Mouse (Mus musculus) liver, embryonic 12.5 days (tissue): ENCODE measurements at regions not wholly inside any gene's neighbourhood (a gene's known extent, or its start where the extent isn't known, plus 50 kb on each side); places are given as distances from the start of the nearest gene placed in this dataset.

Source experiments
- ATAC-seq: fragments of 200-750 bp; cut with Nextera tagmentation; 2 replicates; pipeline ENCODE4 v1.8.0; 2017; ENCODE audit warnings: moderate number of reproducible peaks, mild to moderate bottlenecking, moderate library complexity
- H3K27ac ChIP-seq: fragments of 300-500 bp; sonication (generic); 2 replicates; pipeline ENCODE4 v1.5.1; 2016; ENCODE audit warnings: mild to moderate bottlenecking
- H3K27me3 ChIP-seq: fragments of 300-500 bp; sonication (generic); replicated peaks from 2 replicates; pipeline ENCODE4 v1.6.1; 2016; ENCODE audit warnings: mild to moderate bottlenecking, moderate library complexity
- H3K36me3 ChIP-seq: fragments of 300-500 bp; sonication (generic); 2 replicates; pipeline ENCODE4 v1.6.1; 2016; ENCODE audit warnings: mild to moderate bottlenecking, moderate library complexity
- H3K4me1 ChIP-seq: fragments of 300-500 bp; sonication (generic); 2 replicates; pipeline ENCODE4 v1.6.1; 2016
- H3K4me2 ChIP-seq: fragments of 300-500 bp; sonication (generic); 2 replicates; pipeline ENCODE4 v1.6.1; 2016; ENCODE audit warnings: mild to moderate bottlenecking, moderate library complexity
- H3K4me3 ChIP-seq: fragments of 300-500 bp; sonication (generic); 2 replicates; pipeline ENCODE4 v1.5.1; 2016; ENCODE audit warnings: mild to moderate bottlenecking, moderate library complexity
- H3K9ac ChIP-seq: fragments of 300-500 bp; sonication (generic); 2 replicates; pipeline ENCODE4 v1.6.1; 2016; ENCODE audit warnings: mild to moderate bottlenecking, moderate library complexity
- H3K9me3 ChIP-seq: fragments of 300-500 bp; sonication (generic); replicated peaks from 2 replicates; pipeline ENCODE4 v1.6.1; 2016; ENCODE audit warnings: mild to moderate bottlenecking, moderate library complexity
- WGBS: fragments of 180-500 bp; shearing (Covaris S2); methylation state at CpG from one replicate; pipeline ENCODE4 v1.1.7; 2016; ENCODE audit not compliant: insufficient replicate concordance; 5-methylcytosine and 5-hydroxymethylcytosine counted together

DNA sequence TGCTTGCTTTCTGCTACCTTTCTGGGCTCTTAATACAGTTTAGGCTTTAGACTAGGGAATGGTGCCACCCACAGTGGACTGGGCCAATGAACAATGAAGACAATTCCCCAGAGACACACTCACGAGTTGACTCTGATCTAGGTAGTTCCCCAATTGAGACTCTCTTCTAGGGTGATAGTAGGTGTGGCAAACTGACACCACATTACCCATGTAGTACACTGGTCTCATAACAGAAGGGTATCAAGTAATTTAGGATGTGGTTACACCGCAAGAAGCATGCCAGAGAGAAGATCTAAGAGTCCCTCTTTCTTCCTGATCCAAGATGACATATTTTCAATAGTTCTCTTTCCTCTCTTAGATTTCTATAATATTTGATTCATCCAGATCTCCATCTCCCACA lies 182.6 kb upstream of the Eef2kmt start:
- Histone ChIP-seq H3K27me3 (no peaks in the 10 kb centered on the region), H3K9ac (no peak overlapping the region), H3K27ac (no peak overlapping the region), H3K4me1 (no peaks in the 10 kb centered on the region), H3K4me3 (no peak overlapping the region), H3K36me3 (no peaks in the 10 kb centered on the region), H3K4me2 (no peak overlapping the region), H3K9me3 (no peaks in the 10 kb centered on the region)
- no peak for ATAC-seq
- WGBS = 61% methylated on average over 2 of the region's 2 CpGs

DNA sequence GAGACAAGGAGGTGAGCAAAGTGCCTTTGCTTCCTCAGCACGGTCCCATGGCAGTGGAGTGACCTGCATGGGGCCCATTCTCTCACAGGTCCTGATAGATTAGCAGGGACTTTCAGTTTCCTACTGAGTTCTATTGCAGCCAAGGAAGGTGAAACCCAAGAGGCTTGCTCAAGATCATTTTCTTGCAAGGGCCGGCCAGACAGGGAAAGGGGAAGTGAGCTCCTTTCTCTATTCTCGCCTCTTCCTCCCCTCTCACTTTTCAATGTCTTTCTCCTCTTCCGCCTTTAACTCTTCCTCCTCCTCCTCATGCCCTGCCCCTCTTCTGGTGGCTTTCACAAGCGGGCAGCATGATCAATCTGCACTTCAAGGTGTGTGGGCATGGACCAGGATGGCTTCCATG lies 175.9 kb upstream of the Eef2kmt start:
- no peak overlapping the region for H3K4me3 ChIP-seq
- no peak overlapping the region for H3K9ac ChIP-seq
- no peak overlapping the region for H3K4me2 ChIP-seq
- no peaks in the 10 kb centered on the region for H3K36me3 ChIP-seq
- WGBS = 13% methylated on average over 5 of the region's 5 CpGs
- H3K27ac ChIP-seq = no peak overlapping the region
- H3K4me1 ChIP-seq = no peaks in the 10 kb centered on the region
- no peak for ATAC-seq
- H3K9me3 ChIP-seq = no peaks in the 10 kb centered on the region
- H3K27me3 ChIP-seq = no peaks in the 10 kb centered on the region

- H3K27ac ChIP-seq = no peak overlapping the region
- no peaks in the 10 kb centered on the region for H3K4me1 ChIP-seq
- no peak for ATAC-seq
- H3K9me3 ChIP-seq = no peaks in the 10 kb centered on the region
- H3K36me3 ChIP-seq = no peaks in the 10 kb centered on the region
- no peak overlapping the region for H3K4me2 ChIP-seq
- H3K4me3 ChIP-seq = no peak overlapping the region
- no peaks in the 10 kb centered on the region for H3K27me3 ChIP-seq
- WGBS = 52% methylated on average over 3 of the region's 3 CpGs
- H3K9ac ChIP-seq = no peak overlapping the region
These were observed 175.3 kb upstream of the Eef2kmt start for GRCm38 (mm10) chr16:5431111-5431510.

DNA sequence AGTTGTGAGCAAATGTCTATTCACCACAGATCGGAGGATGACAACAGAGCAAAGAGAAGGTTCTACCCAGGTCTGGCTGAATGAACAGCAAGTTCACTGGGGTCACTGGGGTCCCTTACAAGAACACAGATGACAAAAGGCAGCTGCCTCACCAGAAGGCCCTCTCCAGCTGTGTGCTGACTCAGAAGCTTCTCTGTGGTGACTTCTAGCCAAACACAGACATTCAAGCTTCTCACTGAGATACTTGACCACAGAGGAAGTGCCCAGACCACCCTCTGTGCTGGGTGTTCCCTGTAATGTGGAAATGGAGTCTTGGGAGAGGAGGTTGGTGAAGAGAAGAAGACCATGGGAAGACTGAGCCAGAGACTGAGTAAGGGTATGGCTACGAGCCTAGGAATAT lies 173.7 kb upstream of the Eef2kmt start:
- Histone ChIP-seq H3K27ac (no peak overlapping the region), H3K36me3 (no peaks in the 10 kb centered on the region), H3K9ac (no peak overlapping the region), H3K4me3 (no peak overlapping the region), H3K4me2 (no peak overlapping the region), H3K27me3 (no peaks in the 10 kb centered on the region), H3K4me1 (no peaks in the 10 kb centered on the region), H3K9me3 (no peaks in the 10 kb centered on the region)
- ATAC-seq = no peak
- 35% methylated on average over 2 of the region's 2 CpGs for WGBS

GRCm38 (mm10) chr16:5425908-5426307 lies 170.1 kb upstream of the Eef2kmt start:
- WGBS = 44% methylated on average over 2 of the region's 2 CpGs

GRCm38 (mm10) chr16:5422041-5422440 lies 166.3 kb upstream of the Eef2kmt start:
- WGBS = 75% methylated on average over 6 of the region's 6 CpGs
- no peaks in the 10 kb centered on the region for H3K36me3 ChIP-seq
- H3K4me1 ChIP-seq = no peaks in the 10 kb centered on the region
- H3K27ac ChIP-seq = no peak overlapping the region
- no peak overlapping the region for H3K4me2 ChIP-seq
- H3K27me3 ChIP-seq = no peaks in the 10 kb centered on the region
- H3K4me3 ChIP-seq = no peak overlapping the region
- H3K9ac ChIP-seq = no peak overlapping the region
- no peaks in the 10 kb centered on the region for H3K9me3 ChIP-seq
- no peak for ATAC-seq

More at GRCm38 (mm10) chr16:5425908-5426307, 170.1 kb upstream of the Eef2kmt start:
- Histone ChIP-seq H3K4me2 (no peak overlapping the region), H3K27ac (no peak overlapping the region), H3K9me3 (no peaks in the 10 kb centered on the region), H3K4me1 (no peaks in the 10 kb centered on the region), H3K9ac (no peak overlapping the region), H3K27me3 (no peaks in the 10 kb centered on the region), H3K36me3 (no peaks in the 10 kb centered on the region), H3K4me3 (no peak overlapping the region)
- no peak for ATAC-seq

- WGBS = 59% methylated on average over 5 of the region's 5 CpGs
- Histone ChIP-seq H3K27me3 (no peaks in the 10 kb centered on the region), H3K4me3 (no peak overlapping the region), H3K9ac (no peak overlapping the region), H3K9me3 (no peaks in the 10 kb centered on the region), H3K4me1 (no peaks in the 10 kb centered on the region), H3K27ac (no peak overlapping the region), H3K4me2 (no peak overlapping the region), H3K36me3 (no peaks in the 10 kb centered on the region)
- ATAC-seq = no peak
These were observed 165.8 kb upstream of the Eef2kmt start for GRCm38 (mm10) chr16:5421591-5421990.

- Histone ChIP-seq H3K27ac (no peak overlapping the region), H3K4me1 (no peaks in the 10 kb centered on the region), H3K9me3 (no peaks in the 10 kb centered on the region), H3K27me3 (no peaks in the 10 kb centered on the region), H3K9ac (no peak overlapping the region), H3K4me2 (no peak overlapping the region), H3K36me3 (no peaks in the 10 kb centered on the region), H3K4me3 (no peak overlapping the region)
- no peak for ATAC-seq
- WGBS = 55% methylated on average over 3 of the region's 3 CpGs
These were observed 163.7 kb upstream of the Eef2kmt start for GRCm38 (mm10) chr16:5419467-5419866.

DNA sequence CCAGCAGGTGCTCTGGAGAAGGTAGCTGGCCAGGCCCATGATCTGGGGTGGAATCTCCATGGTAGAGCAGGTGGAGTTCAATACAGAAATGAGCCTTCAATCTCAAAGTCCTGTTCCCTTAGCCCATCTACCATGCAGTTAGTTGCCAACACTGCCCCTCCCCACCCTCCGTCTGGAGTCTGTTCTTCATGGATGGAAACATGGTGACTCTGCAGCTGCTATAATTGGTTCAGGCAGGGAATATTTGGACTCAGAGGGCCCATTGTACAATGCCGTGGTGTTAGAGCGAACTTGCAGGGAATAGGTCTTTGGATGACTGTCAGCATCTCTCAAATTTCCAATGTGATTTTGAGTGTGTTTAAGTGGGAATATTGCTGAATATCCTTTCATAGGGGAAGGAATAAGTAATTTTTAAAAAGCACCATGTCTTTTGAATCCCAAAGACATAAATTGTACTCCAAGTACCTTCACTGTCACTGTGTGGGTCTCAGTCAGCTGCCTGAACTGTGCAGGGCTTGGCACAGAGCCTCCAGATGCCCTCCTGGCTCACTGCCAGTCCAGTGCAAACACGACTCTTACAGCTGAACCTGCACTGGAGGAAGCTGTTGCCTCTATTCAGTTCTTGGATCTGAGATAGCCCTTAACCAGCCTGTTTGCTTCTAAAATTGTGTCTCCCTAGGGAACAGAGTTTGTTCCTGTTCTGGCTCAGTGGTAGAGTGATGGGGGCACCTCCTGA lies 162.8 kb upstream of the Eef2kmt start:
- no peaks in the 10 kb centered on the region for H3K9me3 ChIP-seq
- H3K4me3 ChIP-seq = no peak overlapping the region
- no peaks in the 10 kb centered on the region for H3K4me1 ChIP-seq
- no peak overlapping the region for H3K9ac ChIP-seq
- H3K4me2 ChIP-seq = no peak overlapping the region
- no peaks in the 10 kb centered on the region; the same call in 1 of the 2 replicates for H3K27me3 ChIP-seq
- H3K27ac ChIP-seq = no peak overlapping the region
- H3K36me3 ChIP-seq = no peaks in the 10 kb centered on the region
- 60% methylated on average over 4 of the region's 4 CpGs for WGBS
- ATAC-seq = no peak

DNA sequence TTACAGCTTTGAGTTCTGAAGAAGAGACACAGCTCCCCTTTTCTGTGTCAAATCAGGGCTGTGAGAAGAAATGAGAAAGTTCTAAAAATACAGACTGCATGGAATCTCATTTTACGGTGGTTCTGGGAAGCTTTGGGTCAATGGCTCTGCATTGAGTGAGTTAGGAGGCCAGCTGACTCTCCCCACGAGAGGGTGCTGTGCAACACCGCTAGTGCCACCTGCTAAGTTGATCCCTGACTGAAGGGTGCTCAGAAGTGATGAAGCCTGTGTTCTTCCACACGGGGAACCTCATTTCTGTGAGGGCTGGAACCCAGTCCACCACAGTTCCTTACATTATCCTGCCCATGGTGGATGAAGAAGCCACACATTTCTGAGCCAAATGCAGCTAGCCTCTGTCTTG lies 159.5 kb upstream of the Eef2kmt start:
- H3K27me3 ChIP-seq = no peaks in the 10 kb centered on the region; the same call in 1 of the 2 replicates
- 64% methylated on average over 4 of the region's 4 CpGs for WGBS
- no peak overlapping the region for H3K27ac ChIP-seq
- H3K9ac ChIP-seq = no peak overlapping the region
- H3K4me1 ChIP-seq = no peaks in the 10 kb centered on the region
- H3K9me3 ChIP-seq = no peaks in the 10 kb centered on the region
- H3K4me2 ChIP-seq = no peak overlapping the region
- H3K4me3 ChIP-seq = no peak overlapping the region
- no peaks in the 10 kb centered on the region for H3K36me3 ChIP-seq
- no peak for ATAC-seq

DNA sequence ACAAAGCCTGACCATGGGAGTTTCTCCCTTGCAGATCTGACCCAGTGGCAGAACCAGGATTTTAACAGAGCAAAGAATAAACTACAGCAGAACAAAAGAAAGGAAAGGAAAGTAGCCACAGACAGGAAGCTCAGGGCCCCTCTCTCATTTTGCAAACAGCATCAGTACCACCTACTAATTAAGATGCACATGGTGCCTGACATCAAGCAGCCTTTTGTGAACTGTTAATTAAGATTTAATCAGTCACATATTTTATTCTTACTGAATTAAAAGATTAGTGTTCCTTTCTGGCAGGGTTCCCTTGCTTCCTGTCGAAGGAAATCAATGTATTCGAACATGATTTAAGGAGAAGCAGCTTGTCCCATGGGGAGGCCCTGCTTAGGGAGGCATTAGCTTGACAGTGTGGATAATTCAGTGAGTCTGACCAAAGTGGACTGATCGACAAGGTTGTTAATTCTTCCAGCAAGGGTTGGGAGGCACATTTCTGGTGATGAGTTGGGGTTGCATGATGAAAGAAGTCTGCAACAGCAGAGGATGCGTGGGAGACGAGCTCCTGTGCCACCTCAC lies 156.1 kb upstream of the Eef2kmt start:
- Histone ChIP-seq H3K4me1 (no peaks in the 10 kb centered on the region), H3K27ac (no peak overlapping the region), H3K9ac (no peak overlapping the region), H3K9me3 (no peaks in the 10 kb centered on the region), H3K27me3 (peaks cover 3% of the 10 kb centered on the region; the same call in 1 of the 2 replicates), H3K4me3 (no peak overlapping the region), H3K4me2 (no peak overlapping the region), H3K36me3 (no peaks in the 10 kb centered on the region)
- WGBS = 50% methylated on average over 5 of the region's 5 CpGs
- ATAC-seq = no peak

DNA sequence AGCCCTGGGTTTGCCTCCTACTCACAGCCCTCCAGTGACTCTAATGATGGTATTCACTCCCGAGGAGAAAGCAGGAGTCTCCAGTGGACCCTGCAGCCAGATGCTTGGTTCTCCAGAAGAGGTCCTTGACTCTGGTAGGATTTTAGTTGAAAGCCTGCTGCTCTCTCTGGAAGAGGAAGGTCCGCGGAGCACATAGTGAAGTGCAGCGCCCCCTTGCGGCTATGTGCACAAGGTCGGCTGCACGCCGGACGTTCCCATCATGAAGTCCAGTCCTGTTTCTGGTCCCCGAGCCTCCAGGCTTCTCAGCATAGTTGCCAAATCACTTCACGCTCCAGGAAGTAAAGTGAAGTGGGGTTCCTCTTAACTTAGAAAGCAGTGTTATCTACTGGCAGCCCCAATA lies 150.9 kb upstream of the Eef2kmt start:
- no peak overlapping the region for H3K9ac ChIP-seq
- H3K36me3 ChIP-seq = no peaks in the 10 kb centered on the region
- H3K27me3 ChIP-seq = peaks cover 8% of the 10 kb centered on the region; the same call in 1 of the 2 replicates
- ATAC-seq = no peak
- H3K27ac ChIP-seq = no peak overlapping the region
- 5% methylated on average over 11 of the region's 11 CpGs for WGBS
- H3K9me3 ChIP-seq = no peaks in the 10 kb centered on the region
- H3K4me1 ChIP-seq = no peaks in the 10 kb centered on the region
- no peak overlapping the region for H3K4me3 ChIP-seq
- H3K4me2 ChIP-seq = no peak overlapping the region

DNA sequence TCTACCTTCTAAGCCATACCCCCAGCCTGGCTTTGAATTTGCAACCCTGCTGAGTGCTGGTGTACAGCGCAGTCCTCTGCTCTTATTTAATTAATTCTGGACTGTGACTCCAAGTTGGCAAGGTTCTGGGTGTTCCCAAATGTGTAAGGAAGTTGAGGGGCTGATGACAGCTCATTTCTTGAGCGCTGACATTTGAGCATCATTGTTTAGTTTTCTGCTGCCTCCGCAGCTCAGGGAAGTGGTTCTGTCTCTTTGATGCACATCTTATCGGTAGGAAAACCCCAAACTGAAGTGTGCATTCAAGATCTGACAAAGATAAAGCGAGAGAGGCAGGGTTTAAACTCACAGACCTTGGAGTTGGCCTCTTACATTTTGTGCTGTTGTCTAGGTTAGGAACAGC lies 137.6 kb upstream of the Eef2kmt start:
- Histone ChIP-seq H3K36me3 (no peaks in the 10 kb centered on the region), H3K4me2 (no peak overlapping the region), H3K9me3 (no peaks in the 10 kb centered on the region), H3K27ac (no peak overlapping the region), H3K4me3 (no peak overlapping the region), H3K27me3 (no peaks in the 10 kb centered on the region), H3K9ac (no peak overlapping the region), H3K4me1 (no peaks in the 10 kb centered on the region)
- no peak for ATAC-seq
- 53% methylated on average over 5 of the region's 5 CpGs for WGBS
